Mouse (Mus musculus) limb, embryonic 11.5 days (tissue): ENCODE results near the gene Rftn2. TPM values are rescaled to one million over a fixed set of nuclear protein-coding genes. Genes with fewer than 3 reads are reported as not detected.

Experiments
- ATAC-seq: fragments of 200-750 bp; cut with Nextera tagmentation; 2 replicates; pipeline ENCODE4 v1.8.0; 2017; ENCODE audit warnings: low read depth; ENCODE audit not compliant: insufficient number of reproducible peaks, low FRiP score, low TSS enrichment
- DNase-seq: peaks from one replicate; pipeline ENCODE4 v3.0.0-alpha.2; 2015; ENCODE audit warnings: low spot score
- H3K27ac ChIP-seq: fragments of 300-500 bp; sonication (generic); replicated peaks from 2 replicates; pipeline ENCODE4 v1.5.1; 2014; ENCODE audit warnings: low read depth, mild to moderate bottlenecking, low read length
- H3K27me3 ChIP-seq: fragments of 300-500 bp; sonication (generic); 2 replicates; pipeline ENCODE4 v1.6.1; 2014; ENCODE audit warnings: mild to moderate bottlenecking, low read length, mixed read lengths; ENCODE audit not compliant: control insufficient read depth, insufficient read depth
- H3K36me3 ChIP-seq: fragments of 300-500 bp; sonication (generic); 2 replicates; pipeline ENCODE4 v1.6.1; 2014; ENCODE audit warnings: mild to moderate bottlenecking, low read length, moderate library complexity, mixed read lengths; ENCODE audit not compliant: control insufficient read depth, insufficient read depth
- H3K4me1 ChIP-seq: fragments of 300-500 bp; sonication (generic); 2 replicates; pipeline ENCODE4 v1.6.1; 2014; ENCODE audit warnings: low read length, mixed read lengths; ENCODE audit not compliant: control insufficient read depth, insufficient read depth
- H3K4me2 ChIP-seq: fragments of 300-500 bp; sonication (generic); 2 replicates; pipeline ENCODE4 v1.6.1; 2014; ENCODE audit warnings: low read depth, mild to moderate bottlenecking, moderate library complexity; ENCODE audit not compliant: severe bottlenecking
- H3K4me3 ChIP-seq: fragments of 300-500 bp; sonication (generic); 2 replicates; pipeline ENCODE4 v1.5.1; 2014; ENCODE audit warnings: low read depth, low read length
- H3K9ac ChIP-seq: fragments of 300-500 bp; sonication (generic); 2 replicates; pipeline ENCODE4 v1.6.1; 2014; ENCODE audit warnings: mild to moderate bottlenecking, low read length
- H3K9me3 ChIP-seq: fragments of 300-500 bp; sonication (generic); 2 replicates; pipeline ENCODE4 v1.6.1; 2016; ENCODE audit warnings: low read length; ENCODE audit not compliant: control insufficient read depth
- WGBS: fragments of 180-500 bp; shearing (Covaris S2); extraction: QIAGEN DNeasy Blood & Tissue Kit; methylation state at CpG from one replicate; pipeline ENCODE4 v1.1.7; 2014; 5-methylcytosine and 5-hydroxymethylcytosine counted together
- polyA plus RNA-seq: library from polyadenylated mRNA; unstranded; fragments of >200 nt; fragmentation: Nextera tagmentation; extraction: Ambion mirVana; gene quantifications from 2 replicates; pipeline ENCODE4 v1.2.1, GENCODE M21; 2014

Rftn2 gene
- polyA plus RNA-seq, 1 experiment from 2014 or later, result 30.0 TPM

GRCm38 (mm10) chr1:55193316-55193715 lies 33.3 kb downstream of the Rftn2 start:
- 21% methylated on average over 2 of the region's 2 CpGs for WGBS
- Histone ChIP-seq H3K9me3 (no peaks in the 10 kb centered on the region), H3K4me3 (no peak overlapping the region), H3K27me3 (no peaks in the 10 kb centered on the region), H3K27ac (peak overlapping the region; percentile 53; the same call in 1 of the 2 replicates), H3K9ac (no peak overlapping the region), H3K4me1 (peaks cover 15% of the 10 kb centered on the region; the same call in 1 of the 2 replicates), H3K36me3 (peaks cover 6% of the 10 kb centered on the region; the same call in 1 of the 2 replicates), H3K4me2 (no peak overlapping the region)
- ATAC-seq, result peak; percentile 84
- peak; percentile 76 for DNase-seq

GRCm38 (mm10) chr1:55192824-55193223 lies 33.8 kb downstream of the Rftn2 start:
- H3K9me3 ChIP-seq, result no peaks in the 10 kb centered on the region
- H3K4me3 ChIP-seq, result no peak overlapping the region
- no peak overlapping the region for H3K4me2 ChIP-seq
- no peaks in the 10 kb centered on the region for H3K27me3 ChIP-seq
- no peak overlapping the region for H3K9ac ChIP-seq
- peak overlapping the region; percentile 53; the same call in 1 of the 2 replicates for H3K27ac ChIP-seq
- peak; percentile 68 for DNase-seq
- H3K4me1 ChIP-seq, result peaks cover 15% of the 10 kb centered on the region; the same call in 1 of the 2 replicates
- H3K36me3 ChIP-seq, result peaks cover 6% of the 10 kb centered on the region; the same call in 1 of the 2 replicates
- peak; percentile 15; the same call in 1 of the 2 replicates for ATAC-seq
- 53% methylated on average over 3 of the region's 3 CpGs for WGBS

DNA sequence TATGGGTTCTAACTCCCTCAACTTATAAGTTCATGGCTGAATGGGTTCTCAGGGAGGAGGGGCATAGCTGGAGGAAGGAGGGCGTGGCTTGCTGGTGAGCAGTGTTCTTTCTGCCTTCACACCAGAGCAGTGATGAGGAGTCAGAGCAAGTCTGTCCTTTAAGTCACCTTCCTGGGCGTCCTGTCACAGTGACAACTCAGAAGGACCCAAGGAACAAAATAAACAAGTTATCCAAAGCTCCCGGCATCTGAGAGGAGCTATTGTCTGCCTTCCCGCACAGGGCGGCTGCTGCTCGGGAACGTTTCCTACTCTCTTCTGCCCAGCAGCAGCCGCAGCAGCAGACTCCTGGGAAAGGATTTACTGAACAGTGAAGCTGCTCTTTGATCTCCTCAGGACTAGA lies 34.6 kb downstream of the Rftn2 start:
- Histone ChIP-seq H3K9ac (no peak overlapping the region), H3K36me3 (peaks cover 6% of the 10 kb centered on the region; the same call in 1 of the 2 replicates), H3K27ac (no peak overlapping the region), H3K4me2 (peak overlapping the region; percentile 5; the same call in 1 of the 2 replicates), H3K4me3 (no peak overlapping the region), H3K4me1 (peaks cover 15% of the 10 kb centered on the region; the same call in 1 of the 2 replicates), H3K27me3 (no peaks in the 10 kb centered on the region), H3K9me3 (no peaks in the 10 kb centered on the region)
- ATAC-seq (no peak), DNase-seq (peak; percentile 43)
- 35% methylated on average over 8 of the region's 8 CpGs for WGBS

GRCm38 (mm10) chr1:55186592-55187210 lies 39.9 kb downstream of the Rftn2 start:
- no peak for ATAC-seq
- Histone ChIP-seq H3K27me3 (no peaks in the 10 kb centered on the region), H3K9ac (no peak overlapping the region), H3K4me3 (no peak overlapping the region), H3K36me3 (peaks cover 8% of the 10 kb centered on the region; the same call in 1 of the 2 replicates), H3K9me3 (no peaks in the 10 kb centered on the region), H3K4me2 (no peak overlapping the region), H3K4me1 (no peaks in the 10 kb centered on the region; the same call in 1 of the 2 replicates), H3K27ac (no peak overlapping the region)
- WGBS, result 38% methylated on average over 11 of the region's 11 CpGs
- DNase-seq, result no peak

DNA sequence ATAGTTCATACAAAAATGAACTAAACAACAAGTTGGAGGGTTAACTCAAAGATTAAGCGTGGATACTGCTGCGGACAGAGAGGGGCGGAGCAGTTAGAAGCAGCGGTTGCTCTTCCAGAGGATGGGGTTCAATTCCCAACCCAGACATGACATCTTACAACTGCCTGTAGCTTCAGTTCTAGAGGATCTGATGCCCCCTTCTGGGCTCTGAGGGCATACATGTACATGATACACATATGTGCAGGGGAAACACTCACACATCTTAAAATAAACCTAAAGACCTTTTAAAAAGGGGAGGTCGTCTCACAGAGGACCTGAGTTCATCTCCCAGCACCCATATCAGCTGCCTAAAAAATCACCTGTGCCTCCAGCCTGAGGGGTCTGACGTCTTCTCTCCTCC lies 40.9 kb downstream of the Rftn2 start:
- Histone ChIP-seq H3K4me1 (no peaks in the 10 kb centered on the region; the same call in 1 of the 2 replicates), H3K4me2 (no peak overlapping the region), H3K9ac (no peak overlapping the region), H3K27me3 (no peaks in the 10 kb centered on the region), H3K9me3 (0 out of 2 replicates have a peak, but pooled peaks cover 2% of the 10 kb centered on the region), H3K4me3 (no peak overlapping the region), H3K36me3 (peaks cover 11% of the 10 kb centered on the region; the same call in 1 of the 2 replicates), H3K27ac (no peak overlapping the region)
- WGBS, result 88% methylated on average over 6 of the region's 6 CpGs
- no peak for ATAC-seq
- no peak for DNase-seq

DNA sequence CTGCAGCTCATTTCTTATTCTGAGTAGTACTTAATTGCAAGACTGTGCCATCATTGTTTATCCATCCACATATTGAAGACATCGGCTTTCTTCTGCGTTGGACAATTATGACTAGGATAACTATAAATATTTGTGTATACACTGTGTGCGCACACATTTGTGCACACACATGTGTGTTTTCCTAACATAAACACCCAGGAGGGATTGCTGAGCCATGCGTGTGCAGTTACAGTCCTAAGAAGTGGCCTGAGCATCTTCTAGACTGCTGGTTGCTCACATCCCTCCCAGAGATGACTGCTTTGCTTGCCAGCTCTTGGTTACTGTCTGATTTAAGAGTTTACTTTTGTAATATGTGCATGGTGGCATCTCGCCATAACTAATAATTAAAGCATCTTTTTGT lies 44.2 kb downstream of the Rftn2 start:
- 76% methylated on average over 5 of the region's 5 CpGs for WGBS
- no peak overlapping the region for H3K27ac ChIP-seq
- peaks cover 6% of the 10 kb centered on the region; the same call in 1 of the 2 replicates for H3K9me3 ChIP-seq
- H3K4me2 ChIP-seq, result no peak overlapping the region
- DNase-seq, result no peak
- no peak overlapping the region for H3K4me3 ChIP-seq
- H3K9ac ChIP-seq, result no peak overlapping the region
- no peaks in the 10 kb centered on the region for H3K27me3 ChIP-seq
- H3K36me3 ChIP-seq, result peaks cover 9% of the 10 kb centered on the region; the same call in 1 of the 2 replicates
- ATAC-seq, result no peak
- H3K4me1 ChIP-seq, result no peaks in the 10 kb centered on the region; the same call in 1 of the 2 replicates

- Histone ChIP-seq H3K27me3 (no peaks in the 10 kb centered on the region), H3K4me3 (no peak overlapping the region), H3K4me2 (no peak overlapping the region), H3K27ac (no peak overlapping the region), H3K4me1 (no peaks in the 10 kb centered on the region; the same call in 1 of the 2 replicates), H3K9ac (no peak overlapping the region), H3K36me3 (peaks cover 9% of the 10 kb centered on the region; the same call in 1 of the 2 replicates), H3K9me3 (peaks cover 6% of the 10 kb centered on the region; the same call in 1 of the 2 replicates)
- ATAC-seq (no peak), DNase-seq (no peak)
- 87% methylated on average over 5 of the region's 5 CpGs for WGBS
Measured at GRCm38 (mm10) chr1:55179917-55180566, 46.5 kb downstream of the Rftn2 start.

DNA sequence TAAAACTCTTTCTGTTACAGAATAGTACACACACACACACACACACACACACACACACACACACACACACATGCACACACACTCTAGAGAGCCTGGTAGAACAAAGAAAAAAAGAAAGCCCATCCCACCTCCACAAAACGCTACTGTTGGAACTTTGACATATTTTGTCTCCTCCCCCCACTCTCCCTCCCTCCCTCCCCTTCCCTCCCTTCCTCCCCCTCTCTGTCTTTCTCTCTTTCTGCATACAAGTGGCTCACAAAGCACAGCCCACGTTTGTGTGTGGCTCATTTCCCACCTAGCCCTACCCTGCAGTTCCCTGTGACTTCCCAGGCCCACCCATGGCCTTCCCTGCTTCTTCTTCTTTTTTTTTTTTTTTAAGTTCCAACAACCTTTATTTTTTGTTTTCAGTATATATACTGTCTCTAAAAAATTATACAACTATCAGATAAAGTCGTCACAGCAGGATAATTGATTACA lies 52.0 kb downstream of the Rftn2 start:
- DNase-seq (no peak), ATAC-seq (no peak)
- Histone ChIP-seq H3K4me1 (no peaks in the 10 kb centered on the region), H3K36me3 (no peaks in the 10 kb centered on the region; the same call in 1 of the 2 replicates), H3K27ac (no peak overlapping the region), H3K9me3 (no peaks in the 10 kb centered on the region), H3K4me2 (no peak overlapping the region), H3K4me3 (no peak overlapping the region), H3K9ac (no peak overlapping the region), H3K27me3 (no peaks in the 10 kb centered on the region)
- 50% methylated on average over 3 of the region's 3 CpGs for WGBS
